Mouse (Mus musculus) heart, postnatal 0 days (tissue): ENCODE measurements around the gene Emcn. TPM values are rescaled to one million over a fixed set of nuclear protein-coding genes. Genes with fewer than 3 reads are reported as not detected.

Experiments
- ATAC-seq: fragments of 200-750 bp; cut with Nextera tagmentation; 2 replicates; pipeline ENCODE4 v1.8.0; 2017; ENCODE audit warnings: low read depth, moderate number of reproducible peaks, moderate library complexity; ENCODE audit not compliant: insufficient read depth
- DNase-seq: peaks from one replicate; pipeline ENCODE4 v3.0.0-alpha.2; 2016; ENCODE audit warnings: low spot score
- H3K27ac ChIP-seq: fragments of 300-500 bp; sonication (generic); 2 replicates; pipeline ENCODE4 v1.5.1; 2014; ENCODE audit warnings: low read depth, mild to moderate bottlenecking
- H3K27me3 ChIP-seq: fragments of 300-500 bp; sonication (generic); 2 replicates; pipeline ENCODE4 v1.6.1; 2014; ENCODE audit warnings: low read length, mixed read lengths; ENCODE audit not compliant: control insufficient read depth, insufficient read depth
- H3K36me3 ChIP-seq: fragments of 300-500 bp; sonication (generic); replicated peaks from 2 replicates; pipeline ENCODE4 v1.6.1; 2014; ENCODE audit warnings: low read length, mixed read lengths; ENCODE audit not compliant: control insufficient read depth, insufficient read depth
- H3K4me1 ChIP-seq: fragments of 300-500 bp; sonication (generic); 2 replicates; pipeline ENCODE4 v1.6.1; 2014; ENCODE audit warnings: antibody characterized with exemption; ENCODE audit not compliant: control insufficient read depth, insufficient read depth
- H3K4me2 ChIP-seq: fragments of 300-500 bp; sonication (generic); 2 replicates; pipeline ENCODE4 v1.6.1; 2014; ENCODE audit warnings: low read depth, mild to moderate bottlenecking, low read length, moderate library complexity
- H3K4me3 ChIP-seq: fragments of 300-500 bp; sonication (generic); 2 replicates; pipeline ENCODE4 v1.5.1; 2014; ENCODE audit warnings: low read depth, low read length
- H3K9ac ChIP-seq: fragments of 300-500 bp; sonication (generic); replicated peaks from 2 replicates; pipeline ENCODE4 v1.6.1; 2014; ENCODE audit warnings: low read depth, low read length, mixed read lengths
- H3K9me3 ChIP-seq: fragments of 300-500 bp; sonication (generic); replicated peaks from 2 replicates; pipeline ENCODE4 v1.6.1; 2016; ENCODE audit warnings: low read length; ENCODE audit not compliant: control insufficient read depth
- CTCF ChIP-seq: IDR thresholded peaks from 2 replicates; pipeline ENCODE4 v1.5.1; 2016; ENCODE audit warnings: antibody characterized with exemption, control low read depth, low read depth
- EP300 ChIP-seq: IDR thresholded peaks from 2 replicates; pipeline ENCODE4 v1.6.1; 2016; ENCODE audit warnings: antibody characterized with exemption, low read depth
- WGBS: fragments of 180-500 bp; shearing (Covaris S2); extraction: QIAGEN DNeasy Blood & Tissue Kit; methylation state at CpG from one replicate; pipeline ENCODE4 v1.1.7; 2014; 5-methylcytosine and 5-hydroxymethylcytosine counted together
- polyA plus RNA-seq: library from polyadenylated mRNA; unstranded; fragments of >200 nt; fragmentation: Nextera tagmentation; extraction: Ambion mirVana; gene quantifications from 2 replicates; pipeline ENCODE4 v1.2.1, GENCODE M21; 2015
- total RNA-seq: library from RNA; depleted of rRNA; stranded (reverse); fragments of >200 nt; gene quantifications from 2 replicates; pipeline ENCODE4 v1.2.3, GENCODE M21; 2014; ENCODE audit warnings: low replicate concordance

Emcn gene
- total and polyA plus RNA-seq, 2 experiments from 2014 or later: 54.5 to 66.8 TPM

GRCm38 (mm10) chr3:137329898-137330297 is 11.0 kb upstream of the Emcn start:
- Histone ChIP-seq H3K4me3 (no peak overlapping the region), H3K4me2 (no peak overlapping the region), H3K27me3 (no peaks in the 10 kb centered on the region), H3K27ac (no peak overlapping the region), H3K9me3 (no peaks in the 10 kb centered on the region), H3K36me3 (no peaks in the 10 kb centered on the region), H3K9ac (no peak overlapping the region), H3K4me1 (no peaks in the 10 kb centered on the region)
- TF ChIP-seq CTCF: no peak
- TF ChIP-seq EP300: no peak
- 84% methylated on average over 9 of the region's 9 CpGs for WGBS
- ATAC-seq (no peak), DNase-seq (no peak)

GRCm38 (mm10) chr3:137330950-137331349 is 9.9 kb upstream of the Emcn start:
- 52% methylated on average over 4 of the region's 4 CpGs for WGBS
- ATAC-seq: no peak
- Histone ChIP-seq H3K4me1 (no peaks in the 10 kb centered on the region), H3K36me3 (no peaks in the 10 kb centered on the region), H3K4me2 (no peak overlapping the region), H3K9me3 (no peaks in the 10 kb centered on the region), H3K4me3 (no peak overlapping the region), H3K9ac (no peak overlapping the region), H3K27ac (no peak overlapping the region), H3K27me3 (no peaks in the 10 kb centered on the region)
- no peak for DNase-seq
- TF ChIP-seq EP300 (no peak), CTCF (no peak)

- Histone ChIP-seq H3K36me3 (no peaks in the 10 kb centered on the region), H3K9ac (no peak overlapping the region), H3K4me3 (no peak overlapping the region), H3K4me2 (no peak overlapping the region), H3K27me3 (no peaks in the 10 kb centered on the region), H3K4me1 (no peaks in the 10 kb centered on the region), H3K9me3 (no peaks in the 10 kb centered on the region), H3K27ac (no peak overlapping the region)
- ATAC-seq (no peak), DNase-seq (no peak)
- WGBS: 71% methylated on average over 4 of the region's 4 CpGs
- no peak for TF ChIP-seq EP300
- no peak for TF ChIP-seq CTCF
Measured at GRCm38 (mm10) chr3:137332531-137332930, 8.3 kb upstream of the Emcn start.

- TF ChIP-seq CTCF: no peak
- no peak for TF ChIP-seq EP300
- no peaks in the 10 kb centered on the region for H3K9me3 ChIP-seq
- H3K36me3 ChIP-seq: no peaks in the 10 kb centered on the region
- no peaks in the 10 kb centered on the region for H3K4me1 ChIP-seq
- H3K27me3 ChIP-seq: no peaks in the 10 kb centered on the region
- no peak overlapping the region for H3K4me3 ChIP-seq
- no peak overlapping the region for H3K27ac ChIP-seq
- H3K9ac ChIP-seq: no peak overlapping the region
- WGBS: 86% methylated on average over 4 of the region's 4 CpGs
- ATAC-seq (no peak), DNase-seq (no peak)
- no peak overlapping the region for H3K4me2 ChIP-seq
Measured at GRCm38 (mm10) chr3:137335957-137336356, 4.9 kb upstream of the Emcn start.

GRCm38 (mm10) chr3:137343446-137343845 is 2.6 kb downstream of the Emcn start:
- DNase-seq: no peak
- Histone ChIP-seq H3K27ac (no peak overlapping the region), H3K4me2 (peak overlapping the region; percentile 25), H3K36me3 (no peaks in the 10 kb centered on the region), H3K4me1 (no peaks in the 10 kb centered on the region), H3K9ac (no peak overlapping the region), H3K4me3 (no peak overlapping the region), H3K9me3 (no peaks in the 10 kb centered on the region), H3K27me3 (no peaks in the 10 kb centered on the region)
- no peak for ATAC-seq
- WGBS: 65% methylated on average over 5 of the region's 5 CpGs
- no peak for TF ChIP-seq CTCF
- no peak for TF ChIP-seq EP300

- H3K4me1 ChIP-seq: no peaks in the 10 kb centered on the region
- H3K9ac ChIP-seq: no peak overlapping the region
- no peaks in the 10 kb centered on the region for H3K36me3 ChIP-seq
- TF ChIP-seq EP300 (no peak), CTCF (no peak)
- DNase-seq (no peak), ATAC-seq (no peak)
- H3K27me3 ChIP-seq: no peaks in the 10 kb centered on the region
- 51% methylated on average over 5 of the region's 5 CpGs for WGBS
- no peak overlapping the region for H3K27ac ChIP-seq
- no peak overlapping the region for H3K4me2 ChIP-seq
- H3K9me3 ChIP-seq: no peaks in the 10 kb centered on the region
- H3K4me3 ChIP-seq: no peak overlapping the region
Measured at GRCm38 (mm10) chr3:137351882-137352281, 11.0 kb downstream of the Emcn start.
